Mouse (Mus musculus) C2C12 (cell line): ENCODE data around the gene Whamm. TPM values are rescaled to one million over a fixed set of nuclear protein-coding genes. Genes with fewer than 3 reads are reported as not detected.

Experiments used
- H3K27me3 ChIP-seq: one replicate; pipeline ENCODE4 v1.6.1; 2011; ENCODE audit not compliant: control insufficient read depth, insufficient read depth, insufficient read length
- H3K36me3 ChIP-seq: one replicate; pipeline ENCODE4 v1.6.1; 2011; ENCODE audit not compliant: control insufficient read depth, insufficient read depth
- H3K4me3 ChIP-seq: one replicate; pipeline ENCODE4 v1.5.1; 2011; ENCODE audit warnings: mild to moderate bottlenecking, control low read depth; ENCODE audit not compliant: poor library complexity, insufficient read depth, severe bottlenecking
- H3K79me2 ChIP-seq: one replicate; pipeline ENCODE4 v1.6.1; 2011; ENCODE audit not compliant: control insufficient read depth, insufficient read depth
- H3K79me3 ChIP-seq: one replicate; pipeline ENCODE4 v1.6.1; 2011; ENCODE audit warnings: low read depth, control low read depth
- H3ac ChIP-seq: one replicate; pipeline ENCODE3; 2011; ENCODE audit warnings: low read depth; ENCODE audit not compliant: control insufficient read depth, insufficient read length
- CEBPB ChIP-seq: IDR thresholded peaks from one replicate; pipeline ENCODE4 v1.6.1; 2011; ENCODE audit warnings: low read depth, mild to moderate bottlenecking, control low read depth, moderate library complexity
- CTCF ChIP-seq: IDR thresholded peaks from one replicate; pipeline ENCODE4 v1.5.1; 2011; ENCODE audit not compliant: control insufficient read depth, insufficient read depth, insufficient read length
- FOSL1 ChIP-seq: IDR thresholded peaks from one replicate; pipeline ENCODE4 v1.8.0; 2011; ENCODE audit warnings: mild to moderate bottlenecking, low read length; ENCODE audit not compliant: poor library complexity, insufficient read depth, severe bottlenecking
- MAX ChIP-seq: IDR thresholded peaks from one replicate; pipeline ENCODE4 v1.6.1; 2011; ENCODE audit warnings: mild to moderate bottlenecking, control low read depth
- MYOD1 ChIP-seq: IDR thresholded peaks from one replicate; pipeline ENCODE4 v1.6.1; 2011; ENCODE audit warnings: low read depth; ENCODE audit not compliant: control insufficient read depth, insufficient read length
- MYOG ChIP-seq: IDR thresholded peaks from one replicate; pipeline ENCODE4 v1.6.1; 2011; ENCODE audit not compliant: control insufficient read depth, insufficient read length; ENCODE audit errors: extremely low read depth
- USF1 ChIP-seq: IDR thresholded peaks from one replicate; pipeline ENCODE4 v1.6.1; 2011; ENCODE audit warnings: low read depth, mild to moderate bottlenecking, control low read depth, moderate library complexity
- polyA plus RNA-seq: library from polyadenylated mRNA; unstranded; fragments of >200 nt; fragmentation: generic; extraction: Trizol; gene quantifications from one replicate; pipeline ENCODE4 v1.2.1, GENCODE M21; 2012; ENCODE audit warnings: missing spikeins

The Whamm gene
- polyA plus RNA-seq, 1 experiment = 3.2 TPM

DNA sequence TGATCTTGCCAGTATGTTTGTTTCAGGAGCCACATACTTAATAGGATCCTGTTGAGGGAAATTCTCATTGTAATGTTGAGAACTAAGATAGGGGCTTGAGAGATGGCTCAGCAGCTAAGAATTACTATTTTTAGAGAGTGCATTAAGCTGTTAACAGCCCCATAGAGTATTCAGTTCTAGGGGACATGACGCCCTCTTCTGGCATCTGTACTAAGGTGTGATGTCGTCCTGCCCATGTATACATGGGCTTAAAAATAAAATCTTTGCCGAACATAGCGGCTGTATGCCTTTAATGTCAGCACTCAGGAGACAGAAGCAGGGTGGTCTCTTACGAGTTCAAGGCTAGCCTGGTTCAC, 336 bp upstream of the Whamm start:
- peaks cover 15% of the 10 kb centered on the region for H3K79me2 ChIP-seq
- H3K27me3 ChIP-seq = peaks cover 2% of the 10 kb centered on the region
- peak overlapping the region; percentile 43 for H3K4me3 ChIP-seq
- peaks cover 6% of the 10 kb centered on the region for H3K36me3 ChIP-seq
- no peak overlapping the region for H3ac ChIP-seq
- H3K79me3 ChIP-seq = no peaks in the 10 kb centered on the region
- TF ChIP-seq MAX (no peak), USF1 (no peak), MYOD1 (no peak), CTCF (no peak), FOSL1 (no peak), CEBPB (no peak), MYOG (no peak)

DNA sequence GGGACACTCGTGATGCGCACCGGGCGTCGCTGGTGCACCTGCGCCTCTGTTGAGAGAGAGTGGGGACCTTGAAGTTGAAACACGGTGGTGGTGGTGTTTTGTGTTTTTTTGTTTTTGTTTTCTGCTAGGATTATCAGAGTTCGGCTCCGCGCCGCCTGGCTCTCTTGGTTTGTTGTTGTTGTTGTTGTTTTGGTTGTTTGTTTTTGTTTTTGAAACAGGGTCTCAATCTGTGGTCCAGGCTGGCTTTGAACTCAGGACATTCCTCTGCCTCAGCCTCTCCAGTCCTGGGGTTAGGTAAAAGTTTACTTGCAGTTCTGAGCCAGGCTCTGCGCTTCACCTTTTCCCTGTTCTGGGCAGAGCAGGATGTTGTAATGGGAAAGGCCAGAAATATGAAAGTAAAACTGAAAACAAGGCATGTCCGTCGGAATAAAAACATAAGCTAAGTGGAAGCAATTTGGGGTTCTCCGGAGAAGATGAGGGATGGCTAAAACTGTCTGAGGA, 925 bp downstream of the Whamm start:
- Histone ChIP-seq H3ac (peak overlapping the region; percentile 68), H3K4me3 (peak overlapping the region; percentile 43), H3K79me2 (peaks cover 15% of the 10 kb centered on the region), H3K79me3 (no peaks in the 10 kb centered on the region), H3K36me3 (peaks cover 6% of the 10 kb centered on the region), H3K27me3 (no peaks in the 10 kb centered on the region)
- TF ChIP-seq FOSL1 (no peak), MYOD1 (no peak), MYOG (no peak)

DNA sequence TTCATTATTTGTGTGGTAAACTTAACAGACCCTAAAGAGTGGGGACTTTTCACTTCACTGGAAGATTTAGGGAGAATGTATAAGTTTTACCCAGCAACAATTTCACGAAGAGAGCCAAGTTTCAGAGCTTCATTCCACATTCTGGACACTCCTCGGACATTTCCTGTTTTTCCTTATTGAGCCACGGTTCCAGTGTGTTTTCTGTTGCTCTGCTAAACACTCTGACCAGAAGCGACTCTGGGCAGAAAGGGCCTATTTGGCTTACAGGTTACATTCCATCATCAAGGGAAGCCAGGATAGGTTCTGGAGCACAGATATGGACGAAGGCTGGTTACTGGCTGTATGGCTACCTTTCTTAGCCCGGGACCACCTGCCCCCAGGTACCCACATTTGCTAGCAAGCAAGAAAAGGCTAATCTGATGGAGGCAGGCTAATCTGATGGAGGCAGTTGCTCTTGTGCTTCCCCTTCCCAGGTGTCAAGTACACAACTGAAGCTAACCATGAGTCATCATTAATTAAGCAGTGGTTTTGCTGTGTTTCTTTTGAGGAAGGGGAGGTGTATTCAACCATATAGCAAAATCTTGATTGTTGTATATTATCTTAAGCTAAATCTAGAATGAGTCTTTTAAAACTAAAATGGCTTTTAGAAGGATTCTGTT, 1.7 kb downstream of the Whamm start:
- Histone ChIP-seq H3K36me3 (peaks cover 6% of the 10 kb centered on the region), H3ac (no peak overlapping the region), H3K79me3 (no peaks in the 10 kb centered on the region), H3K79me2 (peaks cover 15% of the 10 kb centered on the region), H3K27me3 (no peaks in the 10 kb centered on the region), H3K4me3 (peak overlapping the region; percentile 43)
- TF ChIP-seq CTCF (no peak), USF1 (no peak), MAX (no peak)

DNA sequence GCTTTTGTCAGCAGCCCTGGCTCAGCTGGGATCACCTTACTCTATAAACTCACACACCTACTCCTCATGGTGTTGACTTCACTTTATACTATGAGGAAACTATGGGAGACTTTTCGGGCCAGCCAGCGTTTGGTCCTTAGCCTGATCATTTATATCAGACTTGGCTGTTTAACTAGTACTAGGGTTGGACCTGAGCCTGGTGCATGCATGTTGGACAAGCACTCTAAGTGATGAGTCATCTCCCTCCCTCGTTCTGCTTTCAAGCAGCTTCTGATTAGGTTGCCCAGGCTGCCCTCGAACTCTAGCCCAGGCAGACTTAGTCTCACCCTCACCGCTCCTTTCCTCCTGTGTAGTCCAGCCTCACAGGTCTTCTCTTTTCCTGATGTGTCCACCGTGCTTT, 2.3 kb downstream of the Whamm start:
- Histone ChIP-seq H3K79me3 (no peaks in the 10 kb centered on the region), H3ac (no peak overlapping the region), H3K79me2 (peaks cover 15% of the 10 kb centered on the region), H3K27me3 (no peaks in the 10 kb centered on the region), H3K36me3 (peaks cover 6% of the 10 kb centered on the region), H3K4me3 (no peak overlapping the region)
- TF ChIP-seq CTCF = no peak

DNA sequence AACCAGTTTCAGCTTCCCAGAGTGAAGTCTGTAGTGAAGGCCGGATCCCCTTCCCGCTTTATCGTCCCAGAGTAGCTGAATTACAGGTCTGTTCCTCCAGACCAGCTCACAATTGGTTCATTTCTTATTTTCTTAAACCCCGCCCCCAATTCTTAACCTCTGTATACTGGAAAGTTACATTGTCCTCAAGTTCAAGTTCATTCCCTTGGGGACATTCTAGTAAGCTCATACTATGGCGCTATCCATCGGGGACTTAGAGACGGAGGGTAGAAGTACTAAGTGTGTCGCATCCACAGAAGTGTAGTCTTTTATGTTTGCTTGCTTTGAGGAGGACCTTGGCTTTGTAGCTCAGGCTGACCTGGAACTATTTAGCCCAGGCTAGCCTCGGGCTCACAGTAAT, 2.8 kb downstream of the Whamm start:
- Histone ChIP-seq H3K36me3 (peaks cover 6% of the 10 kb centered on the region), H3K4me3 (no peak overlapping the region), H3K27me3 (no peaks in the 10 kb centered on the region), H3K79me3 (no peaks in the 10 kb centered on the region), H3K79me2 (peaks cover 15% of the 10 kb centered on the region), H3ac (no peak overlapping the region)
- TF ChIP-seq MYOD1 = no peak
- no peak for TF ChIP-seq USF1
- no peak for TF ChIP-seq CEBPB
- no peak for TF ChIP-seq CTCF
- TF ChIP-seq MAX = no peak
- TF ChIP-seq MYOG = no peak
- no peak for TF ChIP-seq FOSL1

DNA sequence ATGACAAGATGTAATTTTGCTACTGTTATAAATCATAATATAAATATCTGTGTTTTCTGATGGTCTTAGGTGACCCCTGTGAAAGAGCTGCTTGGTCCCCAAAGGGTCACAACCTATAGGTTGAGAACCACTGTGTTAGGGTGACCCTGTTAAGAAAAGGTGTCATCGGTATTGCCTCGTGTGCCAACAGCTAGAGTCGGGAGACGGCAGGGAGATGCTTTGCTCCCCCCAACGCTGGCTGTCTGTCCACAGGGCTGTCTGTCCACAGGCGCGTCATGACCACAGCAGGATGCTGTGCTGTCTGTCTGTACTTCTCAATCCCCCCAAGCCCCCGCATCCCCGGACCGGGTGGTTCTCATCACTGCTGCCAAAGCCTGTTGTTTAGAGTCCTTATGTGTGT, 4.5 kb downstream of the Whamm start:
- H3K79me2 ChIP-seq = peaks cover 15% of the 10 kb centered on the region
- TF ChIP-seq MYOG (no peak), CEBPB (no peak), FOSL1 (no peak), CTCF (no peak), MYOD1 (no peak), MAX (no peak), USF1 (no peak)
- no peaks in the 10 kb centered on the region for H3K27me3 ChIP-seq
- peaks cover 6% of the 10 kb centered on the region for H3K36me3 ChIP-seq
- no peak overlapping the region for H3ac ChIP-seq
- H3K4me3 ChIP-seq = no peak overlapping the region
- no peaks in the 10 kb centered on the region for H3K79me3 ChIP-seq
